Mouse (Mus musculus) neural tube, embryonic 12.5 days (tissue): ENCODE measurements around the gene Snrpa. TPM values are rescaled to one million over a fixed set of nuclear protein-coding genes. Genes with fewer than 3 reads are reported as not detected.

Experiments used
- ATAC-seq: fragments of 200-750 bp; cut with Nextera tagmentation; 2 replicates; pipeline ENCODE4 v1.8.0; 2017; ENCODE audit warnings: low read depth, mild to moderate bottlenecking, moderate TSS enrichment, moderate library complexity; ENCODE audit not compliant: low FRiP score
- H3K27ac ChIP-seq: fragments of 300-500 bp; sonication (generic); 2 replicates; pipeline ENCODE4 v1.5.1; 2016
- H3K27me3 ChIP-seq: fragments of 300-500 bp; sonication (generic); replicated peaks from 2 replicates; pipeline ENCODE4 v1.6.1; 2016; ENCODE audit warnings: mild to moderate bottlenecking
- H3K36me3 ChIP-seq: fragments of 300-500 bp; sonication (generic); 2 replicates; pipeline ENCODE4 v1.6.1; 2016; ENCODE audit warnings: mild to moderate bottlenecking
- H3K4me1 ChIP-seq: fragments of 300-500 bp; sonication (generic); 2 replicates; pipeline ENCODE4 v1.6.1; 2016
- H3K4me2 ChIP-seq: fragments of 300-500 bp; sonication (generic); replicated peaks from 2 replicates; pipeline ENCODE4 v1.6.1; 2016; ENCODE audit warnings: mild to moderate bottlenecking
- H3K4me3 ChIP-seq: fragments of 300-500 bp; sonication (generic); 2 replicates; pipeline ENCODE4 v1.5.1; 2016
- H3K9ac ChIP-seq: fragments of 300-500 bp; sonication (generic); 2 replicates; pipeline ENCODE4 v1.6.1; 2016; ENCODE audit warnings: mild to moderate bottlenecking
- H3K9me3 ChIP-seq: fragments of 300-500 bp; sonication (generic); 2 replicates; pipeline ENCODE4 v1.6.1; 2016; ENCODE audit warnings: mild to moderate bottlenecking
- WGBS: fragments of 180-500 bp; shearing (Covaris S2); methylation state at CpG from one replicate; pipeline ENCODE4 v1.1.7; 2016; 5-methylcytosine and 5-hydroxymethylcytosine counted together
- polyA plus RNA-seq: library from polyadenylated mRNA; unstranded; fragments of >200 nt; fragmentation: Nextera tagmentation; extraction: Ambion mirVana; gene quantifications from 2 replicates; pipeline ENCODE4 v1.2.1, GENCODE M21; 2016

Snrpa gene
- polyA plus RNA-seq, 1 experiment from 2014 or later = 260 TPM

GRCm38 (mm10) chr7:27174896-27175295 is 21.2 kb downstream of the Snrpa start:
- Histone ChIP-seq H3K4me1 (peaks cover 9% of the 10 kb centered on the region), H3K4me2 (no peak overlapping the region), H3K9me3 (no peaks in the 10 kb centered on the region), H3K27me3 (no peaks in the 10 kb centered on the region), H3K36me3 (peaks cover 48% of the 10 kb centered on the region), H3K27ac (no peak overlapping the region), H3K9ac (no peak overlapping the region), H3K4me3 (no peak overlapping the region)
- 94% methylated on average over 7 of the region's 7 CpGs for WGBS
- ATAC-seq = no peak

GRCm38 (mm10) chr7:27174496-27174895 is 21.6 kb downstream of the Snrpa start:
- no peak overlapping the region for H3K9ac ChIP-seq
- peaks cover 7% of the 10 kb centered on the region for H3K4me1 ChIP-seq
- no peaks in the 10 kb centered on the region for H3K27me3 ChIP-seq
- H3K27ac ChIP-seq = no peak overlapping the region
- H3K36me3 ChIP-seq = peaks cover 48% of the 10 kb centered on the region
- WGBS = 95% methylated on average over 15 of the region's 15 CpGs
- H3K4me2 ChIP-seq = no peak overlapping the region
- no peaks in the 10 kb centered on the region for H3K9me3 ChIP-seq
- H3K4me3 ChIP-seq = no peak overlapping the region
- ATAC-seq = no peak

GRCm38 (mm10) chr7:27170981-27171380 is 25.1 kb downstream of the Snrpa start:
- peaks cover 50% of the 10 kb centered on the region for H3K36me3 ChIP-seq
- 90% methylated on average over 3 of the region's 3 CpGs for WGBS

GRCm38 (mm10) chr7:27168371-27168770 is 27.7 kb downstream of the Snrpa start:
- no peaks in the 10 kb centered on the region for H3K27me3 ChIP-seq
- 88% methylated on average over 5 of the region's 5 CpGs for WGBS
- no peak overlapping the region for H3K4me3 ChIP-seq
- ATAC-seq = no peak
- H3K4me2 ChIP-seq = no peak overlapping the region
- no peaks in the 10 kb centered on the region for H3K9me3 ChIP-seq
- H3K4me1 ChIP-seq = peaks cover 33% of the 10 kb centered on the region
- H3K27ac ChIP-seq = no peak overlapping the region
- H3K36me3 ChIP-seq = peaks cover 48% of the 10 kb centered on the region
- H3K9ac ChIP-seq = no peak overlapping the region

More at GRCm38 (mm10) chr7:27170981-27171380, 25.1 kb downstream of the Snrpa start:
- H3K9ac ChIP-seq = no peak overlapping the region
- H3K9me3 ChIP-seq = no peaks in the 10 kb centered on the region
- H3K4me1 ChIP-seq = peaks cover 9% of the 10 kb centered on the region
- no peak overlapping the region for H3K27ac ChIP-seq
- ATAC-seq = no peak
- no peak overlapping the region for H3K4me2 ChIP-seq
- no peaks in the 10 kb centered on the region for H3K27me3 ChIP-seq
- H3K4me3 ChIP-seq = no peak overlapping the region

GRCm38 (mm10) chr7:27167475-27168094 is 28.5 kb downstream of the Snrpa start:
- peak overlapping the region; percentile 75 for H3K4me3 ChIP-seq
- peak overlapping the region; percentile 96; the same call in 1 of the 2 replicates for H3K27ac ChIP-seq
- H3K9ac ChIP-seq = peak overlapping the region; percentile 90
- no peaks in the 10 kb centered on the region for H3K9me3 ChIP-seq
- peak overlapping the region; percentile 77 for H3K4me2 ChIP-seq
- H3K27me3 ChIP-seq = no peaks in the 10 kb centered on the region
- peaks cover 41% of the 10 kb centered on the region for H3K4me1 ChIP-seq
- ATAC-seq = 0 out of 2 replicates have a peak, but pooled peaks have one; percentile 0
- 78% methylated on average over 11 of the region's 11 CpGs for WGBS
- H3K36me3 ChIP-seq = peaks cover 49% of the 10 kb centered on the region

- Histone ChIP-seq H3K36me3 (peaks cover 45% of the 10 kb centered on the region), H3K4me3 (peak within 1 kb of the TSS; percentile 75), H3K9ac (peak within 1 kb of the TSS; percentile 90), H3K9me3 (no peaks in the 10 kb centered on the region), H3K27me3 (no peaks in the 10 kb centered on the region), H3K4me2 (peak within 1 kb of the TSS; percentile 77), H3K4me1 (peaks cover 48% of the 10 kb centered on the region), H3K27ac (peak within 1 kb of the TSS; percentile 96)
- ATAC-seq = peak; percentile 82
- WGBS = 2% methylated on average over 60 of the region's 61 CpGs
These were observed 29.2 kb downstream of the Snrpa start, which contains the start of gene Egln2 for GRCm38 (mm10) chr7:27166614-27167474. Gene Egln2, minus strand, starts transcription at chr7:27166802.

GRCm38 (mm10) chr7:27166229-27166613 is 29.9 kb downstream of the Snrpa start:
- no peaks in the 10 kb centered on the region for H3K27me3 ChIP-seq
- peaks cover 54% of the 10 kb centered on the region for H3K4me1 ChIP-seq
- H3K9me3 ChIP-seq = no peaks in the 10 kb centered on the region
- H3K27ac ChIP-seq = peak overlapping the region; percentile 96
- H3K4me3 ChIP-seq = peak overlapping the region; percentile 75
- peak overlapping the region; percentile 90 for H3K9ac ChIP-seq
- WGBS = under 1% methylated on average over 42 of the region's 43 CpGs
- peaks cover 43% of the 10 kb centered on the region for H3K36me3 ChIP-seq
- peak overlapping the region; percentile 77 for H3K4me2 ChIP-seq
- peak; percentile 78 for ATAC-seq

GRCm38 (mm10) chr7:27165696-27166095 is 30.4 kb downstream of the Snrpa start:
- Histone ChIP-seq H3K4me3 (peak overlapping the region; percentile 75), H3K36me3 (peaks cover 38% of the 10 kb centered on the region), H3K4me2 (peak overlapping the region; percentile 77), H3K27ac (peak overlapping the region; percentile 96; the same call in 1 of the 2 replicates), H3K9ac (peak overlapping the region; percentile 90), H3K4me1 (peaks cover 56% of the 10 kb centered on the region), H3K9me3 (no peaks in the 10 kb centered on the region), H3K27me3 (no peaks in the 10 kb centered on the region)
- 4% methylated on average over 8 of the region's 8 CpGs for WGBS
- ATAC-seq = 0 out of 2 replicates have a peak, but pooled peaks have one; percentile 0

GRCm38 (mm10) chr7:27165007-27165655 is 30.9 kb downstream of the Snrpa start:
- H3K4me1 ChIP-seq = peaks cover 60% of the 10 kb centered on the region

GRCm38 (mm10) chr7:27164112-27164947 is 31.7 kb downstream of the Snrpa start:
- Histone ChIP-seq H3K27me3 (no peaks in the 10 kb centered on the region), H3K9me3 (no peaks in the 10 kb centered on the region), H3K4me2 (peak overlapping the region; percentile 77), H3K9ac (peak overlapping the region; percentile 90), H3K36me3 (peaks cover 41% of the 10 kb centered on the region), H3K4me3 (peak overlapping the region; percentile 75), H3K4me1 (peaks cover 66% of the 10 kb centered on the region), H3K27ac (no peak overlapping the region)
- ATAC-seq = no peak
- 86% methylated on average over 33 of the region's 33 CpGs for WGBS

More at GRCm38 (mm10) chr7:27165007-27165655, 30.9 kb downstream of the Snrpa start:
- H3K27ac ChIP-seq = no peak overlapping the region
- 74% methylated on average over 23 of the region's 23 CpGs for whole genome bisulfite sequencing
- peaks cover 36% of the 10 kb centered on the region for H3K36me3 ChIP-seq
- peak overlapping the region; percentile 90 for H3K9ac ChIP-seq
- no peaks in the 10 kb centered on the region for H3K9me3 ChIP-seq
- peak overlapping the region; percentile 75 for H3K4me3 ChIP-seq
- 0 out of 2 replicates have a peak, but pooled peaks have one; percentile 0 for ATAC-seq
- peak overlapping the region; percentile 77 for H3K4me2 ChIP-seq
- no peaks in the 10 kb centered on the region for H3K27me3 ChIP-seq

- Histone ChIP-seq H3K9ac (peak overlapping the region; percentile 90), H3K36me3 (peaks cover 48% of the 10 kb centered on the region), H3K9me3 (no peaks in the 10 kb centered on the region), H3K4me1 (peaks cover 66% of the 10 kb centered on the region), H3K4me3 (0 out of 2 replicates have a peak overlapping the region, but pooled peaks have one; percentile 9), H3K4me2 (peak overlapping the region; percentile 77), H3K27me3 (no peaks in the 10 kb centered on the region), H3K27ac (no peak overlapping the region)
- 88% methylated on average over 5 of the region's 5 CpGs for WGBS
- no peak for ATAC-seq
These were observed 32.6 kb downstream of the Snrpa start for GRCm38 (mm10) chr7:27163450-27163805.
